Mouse (Mus musculus) midbrain, embryonic 12.5 days (tissue): ENCODE measurements around the gene Dennd4b. TPM values are rescaled to one million over a fixed set of nuclear protein-coding genes. Genes with fewer than 3 reads are reported as not detected.
A peak's percentile ranks its signal among the peaks of the same experiment; 100 is the strongest.

ENCODE experiments used
- ATAC-seq: fragments of 200-750 bp; cut with Nextera tagmentation; 2 replicates; pipeline ENCODE4 v1.8.0; 2017; ENCODE audit warnings: low read depth, moderate TSS enrichment, moderate library complexity; ENCODE audit not compliant: low FRiP score
- H3K27ac ChIP-seq: fragments of 300-500 bp; sonication (generic); replicated peaks from 2 replicates; pipeline ENCODE4 v1.5.1; 2016; ENCODE audit warnings: mild to moderate bottlenecking
- H3K27me3 ChIP-seq: fragments of 300-500 bp; sonication (generic); 2 replicates; pipeline ENCODE4 v1.6.1; 2016; ENCODE audit warnings: mild to moderate bottlenecking
- H3K36me3 ChIP-seq: fragments of 300-500 bp; sonication (generic); 2 replicates; pipeline ENCODE4 v1.6.1; 2016
- H3K4me1 ChIP-seq: fragments of 300-500 bp; sonication (generic); 2 replicates; pipeline ENCODE4 v1.6.1; 2016
- H3K4me2 ChIP-seq: fragments of 300-500 bp; sonication (generic); replicated peaks from 2 replicates; pipeline ENCODE4 v1.6.1; 2016; ENCODE audit warnings: mild to moderate bottlenecking, moderate library complexity
- H3K4me3 ChIP-seq: fragments of 300-500 bp; sonication (generic); 2 replicates; pipeline ENCODE4 v1.5.1; 2016; ENCODE audit warnings: mild to moderate bottlenecking
- H3K9ac ChIP-seq: fragments of 300-500 bp; sonication (generic); replicated peaks from 2 replicates; pipeline ENCODE4 v1.6.1; 2016; ENCODE audit warnings: mild to moderate bottlenecking, moderate library complexity
- H3K9me3 ChIP-seq: fragments of 300-500 bp; sonication (generic); 2 replicates; pipeline ENCODE4 v1.6.1; 2016; ENCODE audit warnings: mild to moderate bottlenecking
- WGBS: fragments of 180-500 bp; shearing (Covaris S2); methylation state at CpG from one replicate; pipeline ENCODE4 v1.1.7; 2016; 5-methylcytosine and 5-hydroxymethylcytosine counted together
- polyA plus RNA-seq: library from polyadenylated mRNA; unstranded; fragments of >200 nt; fragmentation: Nextera tagmentation; extraction: Ambion mirVana; gene quantifications from 2 replicates; pipeline ENCODE4 v1.2.1, GENCODE M21; 2016

The Dennd4b gene
- polyA plus RNA-seq, 1 experiment from 2014 or later: 6.6 TPM

DNA sequence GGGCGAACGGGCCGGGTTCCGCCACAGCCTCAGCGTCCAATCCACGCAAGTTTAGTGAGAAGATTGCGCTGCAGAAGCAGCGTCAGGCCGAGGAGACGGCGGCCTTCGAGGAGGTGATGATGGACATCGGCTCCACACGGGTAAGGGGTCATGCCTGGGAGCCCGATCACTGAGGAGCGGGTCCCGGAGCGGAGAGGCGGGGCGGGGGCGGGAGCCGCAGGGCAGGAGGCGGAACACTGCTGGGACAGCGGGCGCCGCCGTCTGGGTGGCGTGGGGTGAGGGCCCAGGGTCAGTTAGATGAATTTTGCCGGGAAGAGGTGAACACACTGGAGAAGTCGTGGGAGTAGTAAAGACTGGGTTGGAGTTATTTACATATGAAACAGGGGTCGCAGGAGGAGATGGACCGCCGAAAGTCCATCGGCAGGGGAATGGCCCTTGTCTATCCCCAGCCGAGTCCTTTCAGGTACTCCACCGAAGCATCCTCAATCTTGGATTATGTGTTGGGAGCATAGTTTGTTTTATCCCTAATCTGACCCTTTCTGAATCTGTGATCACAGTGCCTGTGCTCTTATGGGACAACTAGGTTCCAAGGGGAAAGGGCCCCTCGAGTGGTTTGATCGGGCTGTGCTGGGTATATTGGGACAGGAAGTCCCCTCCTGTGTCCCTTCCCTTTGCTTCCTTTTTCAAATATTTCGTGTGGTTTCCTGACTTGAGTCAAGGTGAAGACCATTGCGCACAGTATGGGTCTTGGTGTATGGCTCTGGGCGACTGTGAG lies 10.4 kb upstream of the Dennd4b start:
- ATAC-seq: peak; percentile 78
- Histone ChIP-seq H3K4me3 (peak overlapping the region; percentile 91), H3K9me3 (no peaks in the 10 kb centered on the region), H3K27ac (peak overlapping the region; percentile 89), H3K4me2 (peak overlapping the region; percentile 84), H3K36me3 (peaks cover 39% of the 10 kb centered on the region), H3K9ac (peak overlapping the region; percentile 96), H3K27me3 (no peaks in the 10 kb centered on the region), H3K4me1 (peaks cover 13% of the 10 kb centered on the region)
- WGBS: under 1% methylated on average over 41 of the region's 41 CpGs

DNA sequence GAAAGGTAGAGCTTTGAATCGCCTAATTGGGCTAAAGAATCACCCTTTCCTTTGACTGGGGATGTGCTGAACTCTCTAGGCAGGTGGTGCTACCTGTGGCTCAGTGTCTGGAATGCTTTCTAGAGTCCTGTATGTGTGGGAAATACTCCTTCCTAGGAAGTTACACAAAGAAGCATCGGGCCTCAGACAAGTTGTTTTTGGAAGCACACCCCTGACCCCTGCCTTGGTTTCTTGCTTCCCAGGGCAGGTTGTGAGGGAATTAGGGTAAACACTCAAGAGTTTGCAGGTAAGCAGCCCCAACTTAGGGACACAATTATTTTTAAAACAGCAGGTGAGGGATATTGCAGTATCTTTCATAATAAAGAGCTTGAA lies 9.8 kb upstream of the Dennd4b start:
- WGBS: 28% methylated on average over 2 of the region's 2 CpGs
- H3K4me3 ChIP-seq: peak overlapping the region; percentile 91

DNA sequence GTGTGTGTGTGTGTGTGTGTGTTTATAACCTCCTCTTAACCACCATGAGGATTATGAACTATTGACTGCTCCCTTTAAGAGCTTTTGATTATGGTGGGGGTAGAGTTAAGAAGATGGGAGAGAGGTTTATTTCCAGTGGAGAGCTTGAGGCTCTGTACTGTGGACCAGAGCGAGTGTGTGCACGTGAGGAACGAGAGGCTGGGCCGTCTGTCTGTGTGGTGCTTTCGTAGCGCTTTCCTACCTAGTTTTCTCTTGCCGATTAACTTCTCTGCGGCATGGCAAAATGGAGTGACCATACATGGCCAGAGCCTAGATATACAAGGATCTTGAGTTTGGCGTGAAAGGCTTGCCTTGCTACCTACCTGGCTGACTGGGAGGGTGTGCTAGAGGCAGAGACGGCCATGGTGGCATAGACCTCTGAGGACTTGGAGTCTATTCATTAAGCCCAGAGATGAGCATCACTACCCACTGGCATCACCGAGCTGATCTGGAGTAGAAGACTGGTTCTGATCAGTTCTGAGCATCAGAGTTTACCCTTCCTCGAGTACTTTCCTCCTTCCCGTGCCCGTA lies 9.1 kb upstream of the Dennd4b start:
- H3K36me3 ChIP-seq: peaks cover 46% of the 10 kb centered on the region
- no peak for ATAC-seq
- H3K4me3 ChIP-seq: peak overlapping the region; percentile 91
- no peaks in the 10 kb centered on the region for H3K9me3 ChIP-seq
- H3K4me2 ChIP-seq: peak overlapping the region; percentile 84
- WGBS: 94% methylated on average over 14 of the region's 14 CpGs
- H3K27me3 ChIP-seq: no peaks in the 10 kb centered on the region
- peaks cover 13% of the 10 kb centered on the region for H3K4me1 ChIP-seq
- H3K9ac ChIP-seq: peak overlapping the region; percentile 96; the same call in 1 of the 2 replicates
- no peak overlapping the region for H3K27ac ChIP-seq

More for the DNA sequence above, 9.8 kb upstream of the Dennd4b start:
- ATAC-seq: no peak
- H3K4me1 ChIP-seq: peaks cover 13% of the 10 kb centered on the region
- peak overlapping the region; percentile 84 for H3K4me2 ChIP-seq
- peaks cover 45% of the 10 kb centered on the region for H3K36me3 ChIP-seq
- peak overlapping the region; percentile 89 for H3K27ac ChIP-seq
- H3K27me3 ChIP-seq: no peaks in the 10 kb centered on the region
- peak overlapping the region; percentile 96 for H3K9ac ChIP-seq
- H3K9me3 ChIP-seq: no peaks in the 10 kb centered on the region

DNA sequence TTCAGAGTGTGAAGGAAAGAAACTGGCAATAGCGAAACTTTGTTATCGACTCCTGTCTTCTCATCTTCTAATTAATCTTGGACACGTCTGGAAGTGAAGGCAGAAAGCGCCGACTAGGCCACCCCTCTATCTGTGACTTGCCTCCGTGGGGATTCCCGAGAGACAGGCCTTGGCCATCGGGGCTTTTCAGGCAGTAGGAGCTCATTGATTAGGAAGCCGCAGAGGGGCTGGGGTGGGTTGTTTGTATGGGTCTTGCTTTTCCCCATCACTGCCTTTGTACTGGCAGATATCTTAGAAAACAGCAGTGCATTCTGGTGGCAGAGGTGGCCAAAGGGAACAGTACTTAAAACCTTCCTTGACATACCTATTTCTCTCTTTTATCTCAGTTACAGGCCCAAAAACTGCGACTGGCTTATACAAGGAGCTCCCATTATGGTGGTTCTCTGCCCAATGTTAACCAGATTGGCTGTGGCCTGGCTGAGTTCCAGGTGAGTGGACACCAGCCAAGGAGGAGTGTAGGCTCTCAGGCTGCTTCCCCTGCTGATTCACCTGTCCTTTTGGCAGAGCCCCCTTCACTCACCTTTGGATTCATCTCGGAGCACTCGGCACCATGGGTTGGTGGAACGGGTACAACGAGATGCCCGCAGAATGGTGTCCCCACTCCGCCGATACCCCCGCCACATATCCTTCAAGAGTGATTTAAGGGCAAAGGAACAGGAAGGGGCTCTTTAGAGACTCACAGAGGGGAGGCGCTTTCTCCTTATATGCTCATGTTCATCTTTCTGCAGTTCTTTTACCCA lies 8.1 kb upstream of the Dennd4b start:
- no peak overlapping the region for H3K4me3 ChIP-seq
- H3K36me3 ChIP-seq: peaks cover 48% of the 10 kb centered on the region
- 94% methylated on average over 19 of the region's 19 CpGs for WGBS
- H3K4me1 ChIP-seq: peaks cover 13% of the 10 kb centered on the region
- no peak overlapping the region for H3K27ac ChIP-seq
- H3K9ac ChIP-seq: no peak overlapping the region
- H3K27me3 ChIP-seq: no peaks in the 10 kb centered on the region
- ATAC-seq: no peak
- no peaks in the 10 kb centered on the region for H3K9me3 ChIP-seq
- H3K4me2 ChIP-seq: no peak overlapping the region

DNA sequence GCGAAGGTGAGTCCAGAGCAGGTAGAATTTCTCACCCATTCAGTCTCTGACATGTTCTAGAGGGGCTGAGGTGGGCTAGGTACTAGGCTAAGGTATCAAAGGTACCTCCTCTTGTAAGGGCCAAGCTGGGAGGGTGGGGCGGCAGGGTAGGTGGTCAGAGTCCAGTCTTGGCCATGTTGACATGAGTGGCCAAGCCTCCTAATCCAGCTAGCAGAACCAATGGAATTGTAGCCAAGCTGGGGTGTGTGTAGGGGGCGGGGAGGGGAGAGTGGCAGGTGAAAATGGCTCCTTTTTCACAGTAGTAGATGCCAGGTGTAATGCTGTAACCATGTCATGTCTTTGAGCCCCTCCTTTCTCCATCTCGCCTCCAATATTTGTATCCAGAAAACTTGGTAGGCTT lies 6.5 kb upstream of the Dennd4b start:
- Histone ChIP-seq H3K4me2 (no peak overlapping the region), H3K4me3 (no peak overlapping the region), H3K36me3 (peaks cover 64% of the 10 kb centered on the region), H3K27ac (no peak overlapping the region), H3K4me1 (peaks cover 13% of the 10 kb centered on the region), H3K9ac (no peak overlapping the region), H3K9me3 (no peaks in the 10 kb centered on the region), H3K27me3 (no peaks in the 10 kb centered on the region)
- no peak for ATAC-seq
- 89% methylated on average over 4 of the region's 4 CpGs for WGBS

DNA sequence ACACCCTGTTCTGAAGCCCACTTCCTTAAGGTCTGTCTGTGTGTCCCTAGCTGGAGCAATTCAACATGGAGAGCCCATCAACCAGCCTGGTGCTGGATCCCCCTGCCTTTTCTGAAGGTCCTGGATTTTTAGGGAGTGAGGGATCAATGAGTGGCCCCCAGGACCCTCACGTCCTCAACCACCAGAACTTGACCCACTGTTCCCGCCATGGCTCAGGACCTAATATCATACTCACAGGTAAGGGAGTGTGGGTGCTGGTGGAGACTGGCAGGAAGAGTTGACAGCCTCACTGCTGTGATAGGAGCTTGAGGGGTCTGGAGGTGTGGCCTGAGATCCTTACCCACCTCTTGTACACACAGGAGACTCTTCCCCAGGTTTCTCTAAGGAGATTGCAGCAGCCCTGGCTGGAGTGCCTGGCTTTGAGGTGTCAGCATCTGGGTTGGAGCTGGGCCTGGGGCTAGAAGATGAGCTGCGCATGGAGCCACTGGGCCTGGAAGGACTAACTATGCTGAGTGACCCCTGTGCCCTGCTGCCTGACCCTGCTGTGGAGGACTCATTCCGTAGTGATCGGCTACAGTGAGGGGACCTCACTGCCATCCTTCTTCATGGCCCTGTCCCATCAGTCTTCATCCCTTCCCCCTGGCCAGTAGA lies 1.7 kb upstream of the Dennd4b start:
- Histone ChIP-seq H3K27me3 (no peaks in the 10 kb centered on the region), H3K36me3 (peaks cover 60% of the 10 kb centered on the region), H3K4me2 (no peak overlapping the region), H3K27ac (no peak overlapping the region), H3K4me1 (peaks cover 14% of the 10 kb centered on the region), H3K9me3 (no peaks in the 10 kb centered on the region), H3K4me3 (no peak overlapping the region), H3K9ac (0 out of 2 replicates have a peak overlapping the region, but pooled peaks have one; percentile 5)
- no peak for ATAC-seq
- WGBS: 93% methylated on average over 5 of the region's 5 CpGs

DNA sequence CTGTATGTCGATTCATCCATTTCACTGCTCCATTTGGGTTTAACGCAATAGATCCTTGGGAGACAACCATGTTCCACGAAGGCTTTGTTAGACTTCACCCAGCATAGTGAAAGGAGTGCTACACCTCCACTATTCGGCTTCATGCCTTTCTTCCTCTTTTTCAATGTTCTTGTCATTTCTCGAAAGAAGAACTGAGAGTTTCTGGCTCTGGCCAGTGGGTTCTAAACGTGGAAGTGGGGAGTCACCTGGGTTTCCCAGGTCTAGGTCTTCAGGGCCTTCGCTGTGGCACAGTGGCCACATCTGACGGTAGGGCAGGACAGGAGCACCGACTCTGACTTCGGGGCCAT lies 325 bp upstream of the Dennd4b start:
- peaks cover 47% of the 10 kb centered on the region for H3K36me3 ChIP-seq
- WGBS: 34% methylated on average over 10 of the region's 10 CpGs

DNA sequence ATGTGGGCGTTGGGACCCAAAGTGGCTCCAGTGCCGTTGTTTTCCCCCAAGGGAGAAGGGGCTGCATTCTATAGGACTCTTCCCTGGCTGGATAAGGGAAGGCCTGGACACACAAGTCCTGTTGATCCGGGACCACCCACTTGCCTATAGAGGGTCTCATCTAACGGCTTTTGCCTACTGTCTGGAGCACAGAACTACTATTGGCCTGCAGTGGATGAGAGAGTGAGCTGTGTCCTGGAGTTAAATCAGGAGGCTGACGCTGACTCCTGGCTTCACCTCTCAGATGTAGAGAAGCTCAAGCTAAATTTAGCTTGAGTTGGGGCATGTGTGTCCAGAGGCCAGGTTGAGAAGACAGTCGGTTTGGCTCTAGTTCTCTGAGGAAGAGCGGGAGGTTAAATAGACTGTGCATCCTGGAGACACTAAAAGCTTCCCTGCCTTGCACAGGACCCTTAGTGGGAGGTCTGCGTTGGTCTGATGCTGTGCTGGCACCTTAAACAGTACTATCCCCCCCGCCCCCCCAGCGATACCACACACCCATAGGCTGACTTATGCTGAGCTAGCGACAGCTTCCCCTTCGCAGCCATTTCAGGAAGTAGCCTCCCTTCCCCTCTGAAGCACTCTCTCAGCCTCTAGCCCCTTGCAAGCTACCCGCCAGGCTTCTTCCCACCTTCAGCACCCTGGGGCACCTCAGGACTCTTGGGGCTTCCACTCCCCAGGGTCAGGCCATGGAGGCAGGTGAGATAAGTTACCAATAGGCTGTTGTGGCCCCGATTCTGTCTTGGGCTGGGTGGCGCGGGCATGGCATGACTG lies 1.2 kb downstream of the Dennd4b start:
- peak overlapping the region; percentile 96 for H3K4me3 ChIP-seq
- peaks cover 41% of the 10 kb centered on the region for H3K36me3 ChIP-seq
- H3K4me1 ChIP-seq: peaks cover 14% of the 10 kb centered on the region
- H3K9ac ChIP-seq: peak overlapping the region; percentile 92
- H3K27me3 ChIP-seq: no peaks in the 10 kb centered on the region
- H3K4me2 ChIP-seq: peak overlapping the region; percentile 92
- WGBS: 26% methylated on average over 16 of the region's 16 CpGs
- peak overlapping the region; percentile 94 for H3K27ac ChIP-seq
- no peaks in the 10 kb centered on the region for H3K9me3 ChIP-seq
- ATAC-seq: peak; percentile 47

More for the DNA sequence above, 325 bp upstream of the Dennd4b start:
- Histone ChIP-seq H3K4me2 (peak overlapping the region; percentile 92), H3K4me1 (peaks cover 14% of the 10 kb centered on the region), H3K27ac (peak overlapping the region; percentile 94), H3K27me3 (no peaks in the 10 kb centered on the region), H3K4me3 (peak overlapping the region; percentile 96), H3K9me3 (no peaks in the 10 kb centered on the region), H3K9ac (peak overlapping the region; percentile 92; the same call in 1 of the 2 replicates)
- no peak for ATAC-seq

DNA sequence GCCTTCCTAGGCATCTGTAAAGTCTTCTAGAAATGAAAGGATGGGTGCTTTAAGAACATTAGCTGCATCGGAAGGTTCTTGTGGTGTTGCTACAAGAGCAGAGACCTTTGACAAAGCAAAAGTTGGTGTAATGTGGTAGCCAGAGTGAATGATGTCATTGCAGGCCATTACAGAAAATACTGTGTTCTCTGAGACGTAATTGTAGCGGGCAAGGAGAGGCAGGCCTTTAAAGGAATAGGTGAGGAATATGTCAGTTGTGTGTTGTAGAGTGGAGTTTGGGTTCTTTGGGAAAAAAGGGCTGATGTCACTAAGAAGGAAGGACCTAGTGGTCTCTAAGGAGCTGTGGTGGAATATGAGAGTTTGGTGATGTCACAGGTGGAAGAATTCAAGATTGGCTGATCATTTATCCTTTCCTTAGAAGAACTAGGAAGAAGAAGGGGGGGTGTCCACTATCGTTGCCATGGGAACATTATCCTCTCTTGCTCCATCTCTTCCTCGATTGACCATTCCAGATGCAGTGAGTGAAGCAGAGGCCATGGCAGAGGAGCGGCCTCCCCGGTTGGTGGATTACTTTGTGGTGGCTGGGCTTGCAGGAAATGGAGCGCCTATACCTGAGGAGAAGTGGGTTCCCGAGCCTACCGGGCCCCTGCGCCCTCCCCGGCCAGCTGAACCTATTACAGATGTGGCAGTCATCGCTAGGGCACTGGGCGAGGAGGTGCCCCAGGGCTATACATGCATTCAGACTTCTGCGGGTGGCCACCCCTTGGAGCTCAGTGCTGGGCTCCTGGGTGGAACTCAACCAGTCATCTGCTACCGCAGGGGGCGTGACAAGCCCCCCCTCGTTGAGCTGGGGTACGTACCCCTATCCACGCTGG lies 2.2 kb downstream of the Dennd4b start:
- ATAC-seq: no peak
- 87% methylated on average over 20 of the region's 20 CpGs for WGBS
- H3K4me3 ChIP-seq: no peak overlapping the region

DNA sequence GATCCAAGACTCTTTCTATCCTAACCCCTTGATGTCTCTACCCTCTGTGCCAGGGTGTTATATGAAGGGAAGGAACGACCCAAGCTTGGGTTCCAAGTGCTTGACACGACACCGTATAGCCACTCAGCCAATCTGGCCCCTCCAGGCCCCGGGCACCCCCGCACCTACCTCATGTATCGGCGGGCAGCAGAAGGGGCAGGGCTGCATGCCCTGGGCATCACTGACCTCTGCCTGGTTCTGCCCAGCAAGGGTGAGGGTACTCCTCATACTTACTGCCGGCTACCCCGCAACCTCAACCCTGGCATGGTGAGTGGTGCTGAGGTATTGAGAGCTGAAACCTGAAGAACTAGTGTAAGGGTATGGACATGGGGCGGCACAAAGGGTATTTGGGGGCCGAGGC lies 3.2 kb downstream of the Dennd4b start:
- H3K4me3 ChIP-seq: no peak overlapping the region
- H3K9me3 ChIP-seq: no peaks in the 10 kb centered on the region
- WGBS: 96% methylated on average over 11 of the region's 11 CpGs
- no peaks in the 10 kb centered on the region for H3K27me3 ChIP-seq
- no peak overlapping the region for H3K27ac ChIP-seq
- H3K4me1 ChIP-seq: peaks cover 14% of the 10 kb centered on the region
- H3K4me2 ChIP-seq: no peak overlapping the region
- no peak overlapping the region for H3K9ac ChIP-seq
- no peak for ATAC-seq
- peaks cover 34% of the 10 kb centered on the region for H3K36me3 ChIP-seq

More for the DNA sequence above, 2.2 kb downstream of the Dennd4b start:
- Histone ChIP-seq H3K36me3 (peaks cover 34% of the 10 kb centered on the region), H3K4me2 (peak overlapping the region; percentile 92; the same call in 1 of the 2 replicates), H3K27me3 (no peaks in the 10 kb centered on the region), H3K9me3 (no peaks in the 10 kb centered on the region), H3K4me1 (peaks cover 14% of the 10 kb centered on the region), H3K9ac (no peak overlapping the region; the same call in 1 of the 2 replicates), H3K27ac (no peak overlapping the region)
